Mouse (Mus musculus) urinary bladder, adult 18-20 months (tissue): Measurements from ENCODE around the gene Tescl.
A peak's percentile ranks its signal among the peaks of the same experiment; 100 is the strongest.

ENCODE experiments used
- DNase-seq, 2 experiments: peaks; one replicate each; pipeline ENCODE4 v3.0.0; 2022; ENCODE audit warnings: low spot score in 2 of 2, mixed read lengths in 2 of 2

Gene Tescl

GRCm38 (mm10) chr7:24363228-24363627, 29.5 kb upstream of the Tescl start:
- no peak for DNase-seq

- no peak for DNase-seq
Measured at GRCm38 (mm10) chr7:24361001-24361400, 27.3 kb upstream of the Tescl start.

- DNase-seq: no peak
Measured at GRCm38 (mm10) chr7:24359269-24359668, 25.5 kb upstream of the Tescl start.

DNA sequence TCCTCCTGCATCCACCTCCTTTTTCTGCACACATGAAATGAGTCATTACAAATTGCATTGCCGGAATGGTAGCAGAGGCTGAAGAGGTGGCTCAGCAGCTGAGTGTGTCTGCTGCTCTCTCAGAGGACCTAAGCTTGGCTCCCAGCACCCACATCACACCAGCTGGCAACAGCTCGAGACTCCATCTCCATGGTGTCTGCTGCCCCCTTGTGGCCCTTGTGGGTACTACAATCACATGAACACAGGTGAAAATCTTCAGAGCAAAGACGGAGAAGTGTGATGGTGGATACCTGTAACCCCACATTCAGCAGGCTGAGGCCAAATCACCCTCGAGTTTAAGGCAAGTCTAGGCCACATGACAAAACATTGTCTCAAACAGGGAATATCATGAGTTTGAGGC, 24.2 kb upstream of the Tescl start:
- no peak for DNase-seq

- DNase-seq: no peak
Measured at GRCm38 (mm10) chr7:24356081-24356480, 22.3 kb upstream of the Tescl start.

- DNase-seq: no peak
Measured at GRCm38 (mm10) chr7:24355646-24356045, 21.9 kb upstream of the Tescl start.

- no peak for DNase-seq
Measured at GRCm38 (mm10) chr7:24348896-24349295, 15.2 kb upstream of the Tescl start, which contains the start of gene Lypd5. Gene Lypd5, plus strand, starts transcription at chr7:24349196.

DNA sequence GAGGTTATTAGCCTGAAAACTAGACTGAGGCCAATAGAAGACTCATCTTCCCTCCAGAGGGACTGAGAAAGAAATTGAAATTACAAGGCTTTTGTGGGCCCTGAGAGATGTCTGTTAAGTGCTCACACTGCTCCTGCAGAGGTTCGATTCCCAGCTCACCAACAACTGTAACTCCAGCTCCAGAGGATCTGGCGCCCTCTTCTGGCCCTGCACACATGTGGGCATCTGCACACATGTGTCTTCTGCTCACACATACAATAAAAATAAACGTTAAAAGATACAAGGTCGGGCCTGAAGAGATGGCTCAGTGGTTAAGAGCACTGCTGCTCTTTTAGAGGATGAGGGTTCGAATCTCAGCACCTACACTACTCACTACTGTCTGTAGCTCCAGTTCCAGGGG, 12.7 kb upstream of the Tescl start:
- DNase-seq: no peak

- DNase-seq: no peak
Measured at GRCm38 (mm10) chr7:24343701-24344272, 10.1 kb upstream of the Tescl start.

DNA sequence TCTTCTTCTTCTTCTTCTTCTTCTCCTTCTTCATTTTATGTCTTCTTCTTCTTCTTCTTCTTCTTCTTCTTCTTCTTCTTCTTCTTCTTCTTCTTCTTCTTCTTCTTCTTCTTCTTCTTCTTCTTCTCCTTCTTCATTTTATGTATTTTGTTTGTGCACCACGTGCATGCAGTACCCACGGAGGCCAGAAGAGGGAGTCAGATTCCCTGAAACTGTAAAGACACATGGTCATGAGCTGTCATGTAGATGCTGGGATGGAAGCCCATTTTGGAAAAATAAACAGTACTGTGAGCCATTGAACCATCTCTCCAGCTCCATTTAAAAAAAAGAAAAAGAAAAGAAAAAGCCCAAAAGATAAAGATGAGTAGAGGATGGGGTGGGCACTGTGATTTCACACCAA, 4.5 kb upstream of the Tescl start:
- DNase-seq: no peak

GRCm38 (mm10) chr7:24335699-24336309, 2.1 kb upstream of the Tescl start:
- peak in 1 of 2 experiments; percentile 56 for DNase-seq

GRCm38 (mm10) chr7:24327281-24327975, 6.3 kb downstream of the Tescl start:
- no peak for DNase-seq

DNA sequence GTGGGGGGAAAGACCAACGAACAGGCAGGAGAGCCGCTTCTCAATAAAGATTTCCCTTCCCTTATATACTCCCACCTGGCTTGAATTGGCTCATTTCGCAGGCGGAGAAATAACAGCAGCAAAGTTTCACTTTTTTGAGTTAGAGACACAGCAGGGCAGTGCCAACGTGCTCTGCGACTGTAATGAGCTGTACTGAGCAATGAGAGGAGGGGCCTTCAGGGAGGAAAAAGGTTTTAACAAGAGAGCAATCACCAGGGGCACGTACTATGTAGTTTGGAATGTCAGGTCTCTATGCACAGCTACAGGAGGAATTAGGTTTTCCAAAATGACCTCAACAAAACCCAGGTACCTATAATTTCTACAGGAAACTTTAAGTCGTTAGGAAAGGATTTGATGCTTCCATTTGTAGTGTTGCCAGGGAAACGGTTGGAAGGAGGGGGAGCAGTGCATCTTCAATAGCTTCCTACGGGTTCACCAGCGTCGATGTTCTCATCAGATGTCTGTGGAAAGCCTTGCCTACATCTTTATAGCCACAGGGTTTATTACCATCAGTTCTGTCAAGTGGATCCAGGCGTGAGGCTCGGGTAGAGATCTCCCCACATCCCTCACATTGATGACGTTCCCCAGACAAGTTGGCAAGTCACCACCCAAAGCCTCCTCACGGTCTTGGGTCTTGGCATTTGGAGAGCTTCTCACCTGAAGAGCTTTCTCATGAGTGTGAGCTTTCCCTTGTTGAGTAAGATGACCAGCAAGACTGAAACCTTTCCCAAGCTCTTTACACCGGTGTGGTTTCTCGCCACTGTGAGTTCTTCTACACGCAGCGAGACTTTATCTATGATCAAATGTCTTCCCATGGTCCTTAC, 7.2 kb downstream of the Tescl start:
- no peak for DNase-seq

- DNase-seq: no peak
Measured at GRCm38 (mm10) chr7:24325675-24326128, 8.0 kb downstream of the Tescl start.

- DNase-seq: no peak
Measured at GRCm38 (mm10) chr7:24325197-24325596, 8.5 kb downstream of the Tescl start.

DNA sequence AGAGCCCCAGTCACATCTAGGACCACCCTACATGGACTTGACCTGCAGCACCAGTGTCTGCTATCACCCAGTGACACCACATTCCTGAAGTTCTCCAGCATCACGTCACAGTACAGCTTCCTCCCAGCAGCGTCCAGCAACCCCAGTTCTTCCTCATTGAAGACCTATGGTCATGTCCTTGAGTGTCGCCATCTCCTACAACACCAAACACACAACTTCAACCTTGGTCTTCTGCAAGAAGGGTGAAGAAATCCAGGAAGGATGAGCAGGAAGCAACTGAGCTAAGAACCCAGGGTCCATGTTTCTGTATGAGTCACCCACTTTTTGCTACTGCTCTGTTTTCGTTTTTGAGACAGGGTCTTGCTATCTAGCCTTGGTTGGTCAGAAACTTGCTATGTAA, 11.1 kb downstream of the Tescl start:
- no peak for DNase-seq

DNA sequence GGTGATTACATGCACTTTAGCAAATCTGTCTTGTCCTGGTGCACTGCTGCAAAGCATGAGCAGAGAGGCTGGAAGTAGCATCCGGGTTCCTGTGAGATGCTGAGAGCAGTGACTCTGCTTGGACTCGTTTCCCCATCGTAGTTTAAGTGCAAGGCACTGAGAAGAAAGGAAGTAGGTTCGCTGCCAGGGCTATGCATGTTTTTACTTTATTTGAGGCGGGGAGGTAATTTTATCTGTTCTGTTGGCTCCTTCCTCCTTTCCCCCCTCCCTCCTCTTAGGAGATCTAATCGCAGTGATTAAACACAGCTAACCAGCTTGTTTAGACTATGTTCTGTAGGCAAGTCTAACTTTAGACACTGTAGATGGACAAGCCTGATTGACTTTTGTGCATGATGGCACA, 14.8 kb downstream of the Tescl start:
- DNase-seq: peak in 1 of 2 experiments; percentile 37

GRCm38 (mm10) chr7:24316567-24317092, 17.1 kb downstream of the Tescl start, which contains the start of gene Zfp94:
Gene Zfp94, minus strand, starts transcription at chr7:24316666.
- DNase-seq: peak; percentile 84 to 96

DNA sequence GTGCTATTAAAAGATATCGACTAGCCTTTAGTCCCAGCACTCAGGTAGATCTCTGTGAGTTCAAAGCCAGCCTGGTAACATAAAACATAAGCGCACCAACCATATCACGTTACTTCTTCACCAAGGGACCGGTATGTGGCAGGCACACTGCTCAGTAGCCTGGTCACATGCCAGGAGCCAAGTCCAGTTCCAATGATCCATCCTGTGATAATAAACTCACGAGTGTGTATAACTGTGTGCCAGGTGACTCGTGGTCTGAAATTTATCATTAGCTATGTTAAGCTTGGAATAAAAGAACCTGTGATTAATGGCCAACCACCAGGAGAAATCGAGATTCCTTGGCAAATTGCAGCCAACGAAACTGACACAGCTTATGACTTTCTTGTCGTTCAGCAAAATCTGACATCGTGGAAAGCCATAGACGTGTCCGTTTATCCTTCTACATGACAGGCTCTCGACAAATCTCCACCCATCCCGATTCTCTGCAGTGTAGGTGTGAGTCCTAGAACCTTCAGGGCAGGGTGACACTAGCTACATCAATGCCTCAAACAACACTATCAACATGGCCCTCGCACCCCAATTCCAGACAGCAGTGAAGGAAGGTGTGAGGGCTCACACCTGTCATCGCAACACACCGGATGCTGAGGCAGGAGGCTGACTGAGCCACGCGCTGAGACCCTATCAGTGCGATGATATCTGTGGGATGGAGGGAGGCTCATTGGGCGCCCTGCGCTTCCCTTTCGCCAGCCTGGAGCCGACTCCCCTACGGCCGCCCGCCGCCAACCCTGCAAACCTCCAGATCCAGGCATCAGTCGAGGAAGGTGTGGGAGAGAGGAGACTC, 17.8 kb downstream of the Tescl start:
- DNase-seq: no peak

DNA sequence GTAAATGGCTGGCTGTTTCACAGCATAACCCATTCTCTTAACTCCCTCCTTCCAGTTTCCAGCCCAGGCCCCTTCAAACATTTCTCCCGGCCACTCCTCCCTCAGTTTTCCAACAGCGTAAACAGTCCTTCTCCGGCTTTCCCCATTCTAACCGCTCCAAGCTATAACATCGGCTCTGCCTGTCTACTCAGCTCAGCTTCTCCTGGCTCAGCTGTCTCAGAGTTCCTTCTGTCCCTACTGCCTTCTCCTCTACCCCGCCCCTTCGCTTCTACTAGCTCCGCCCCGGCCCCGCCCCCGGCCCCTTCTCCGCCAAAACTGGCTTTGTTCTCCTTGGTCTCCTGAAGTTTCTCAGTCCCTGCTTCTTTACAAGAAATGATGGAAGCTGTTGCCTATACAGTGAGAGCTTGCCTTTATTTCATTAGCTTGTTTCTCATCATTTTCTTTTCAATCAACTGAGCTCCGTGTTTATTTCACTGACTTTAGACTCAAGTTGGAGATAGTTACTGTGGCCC, 32.9 kb downstream of the Tescl start, which contains the start of gene Zfp61:
Gene Zfp61, minus strand, starts transcription at position 462 of the 512 bp plus-strand sequence.
- no peak for DNase-seq
